19 mouse cellular contexts compared by ENCODE assay signal in the genomic region with DNA sequence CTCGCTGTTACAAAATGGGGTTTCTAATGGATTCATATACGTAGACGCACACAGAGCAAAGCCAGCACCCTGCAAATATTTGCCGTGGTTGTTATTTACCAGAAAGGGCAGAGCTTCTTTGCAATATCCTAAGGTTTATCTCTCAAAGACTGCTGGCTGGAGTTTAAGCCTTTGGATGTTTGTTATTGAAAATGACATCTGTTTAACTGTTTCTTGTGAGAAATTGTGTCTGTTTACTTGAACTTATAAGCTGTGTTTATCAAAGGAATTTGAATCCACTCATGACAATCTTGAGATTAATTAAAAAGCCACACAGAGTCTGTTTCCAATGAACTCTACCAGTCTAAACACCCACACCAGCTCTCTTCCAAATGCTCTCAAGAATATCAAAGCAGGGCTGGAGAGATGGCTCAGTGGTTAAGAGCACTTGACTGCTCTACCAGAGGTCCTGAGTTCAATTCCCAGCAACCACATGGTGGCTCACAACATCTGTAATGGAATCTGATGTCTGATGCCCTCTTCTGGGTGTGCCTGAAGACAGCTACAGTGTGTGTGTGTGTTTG. TPM values are rescaled to one million over a fixed set of nuclear protein-coding genes. Genes with fewer than 3 reads are reported as not detected.
A peak's percentile ranks its signal among the peaks of the same experiment; 100 is the strongest.
DNase-seq lines count a peak whose midpoint lies in the region; ATAC-seq lines count a peak whose summit lies in the region.
"Had no signal": no experiment of that assay in that cellular context is flagged by ENCODE, and none has a peak within 500 bp of the region (broad histone marks: within the 10 kb centered on the region; RNA-seq: fewer than 3 reads in every experiment).

No protein-coding gene starts in this region.

- H3K36me3 ChIP-seq in hindbrain, embryonic 13.5 days: no peaks in the 10 kb centered on the region
- no peaks in the 10 kb centered on the region for H3K36me3 ChIP-seq in hindbrain, embryonic 11.5 days (ENCODE audit: control insufficient read depth, insufficient read depth, low read length)
- H3K36me3 ChIP-seq in lung, embryonic 16.5 days (ENCODE audit: control insufficient read depth, insufficient read depth, low read length): no peaks in the 10 kb centered on the region
- H3K36me3 ChIP-seq in intestine, embryonic 15.5 days: no peaks in the 10 kb centered on the region
- H3K36me3 ChIP-seq in stomach, embryonic 14.5 days (ENCODE audit: control insufficient read depth, insufficient read depth, low read length): no peaks in the 10 kb centered on the region
- no peaks in the 10 kb centered on the region for H3K36me3 ChIP-seq in forebrain, embryonic 12.5 days (replicated peaks)
- H3K36me3 ChIP-seq: kidney, embryonic 15.5 days; limb, embryonic 10.5 days; liver, embryonic 13.5 days had no signal

- peaks cover 13% of the 10 kb centered on the region for H3K4me1 ChIP-seq in hindbrain, embryonic 13.5 days (replicated peaks)
- H3K4me1 ChIP-seq in hindbrain, embryonic 11.5 days (replicated peaks; ENCODE audit: control insufficient read depth, insufficient read depth, low read length): peaks cover 4% of the 10 kb centered on the region
- H3K4me1 ChIP-seq in lung, embryonic 16.5 days (replicated peaks; ENCODE audit: control insufficient read depth, insufficient read depth, low read length): peaks cover 9% of the 10 kb centered on the region; the same call in 1 of the 2 replicates
- H3K4me1 ChIP-seq in intestine, embryonic 15.5 days (replicated peaks): peaks cover 16% of the 10 kb centered on the region
- peaks cover 15% of the 10 kb centered on the region for H3K4me1 ChIP-seq in stomach, embryonic 14.5 days (ENCODE audit: control insufficient read depth, insufficient read depth, low read length)
- peaks cover 6% of the 10 kb centered on the region for H3K4me1 ChIP-seq in forebrain, embryonic 12.5 days
- H3K4me1 ChIP-seq: liver, embryonic 13.5 days had no signal

- H3K27ac ChIP-seq in hindbrain, embryonic 13.5 days: peak overlapping the region; percentile 42
- no peak overlapping the region for H3K27ac ChIP-seq in hindbrain, embryonic 11.5 days (ENCODE audit: low read depth, low read length)
- H3K27ac ChIP-seq in lung, embryonic 16.5 days (ENCODE audit: low read length): no peak overlapping the region
- 0 out of 2 replicates have a peak overlapping the region, but pooled peaks have one; percentile 22 for H3K27ac ChIP-seq in intestine, embryonic 15.5 days
- 0 out of 2 replicates have a peak overlapping the region, but pooled peaks have one; percentile 27 for H3K27ac ChIP-seq in stomach, embryonic 14.5 days (ENCODE audit: low read length)
- no peak overlapping the region for H3K27ac ChIP-seq in forebrain, embryonic 12.5 days
- H3K27ac ChIP-seq: kidney, embryonic 15.5 days; limb, embryonic 10.5 days; liver, embryonic 13.5 days; macrophage had no signal

- no peak for DNase-seq in hindbrain, embryonic 11.5 days (ENCODE audit: low spot score)
- no peak for DNase-seq in lung, postnatal 25 days (ENCODE audit: low spot score)
- DNase-seq: adrenal gland, adult 8-10 months; cerebellum, adult 11-12 months; heart, adult 18-20 months; liver, embryonic 13.5 days; right cerebral cortex, postnatal 4 days had no signal

- ATAC-seq in hindbrain, embryonic 13.5 days (ENCODE audit: low FRiP score): no peak
- no peak for ATAC-seq in hindbrain, embryonic 11.5 days (ENCODE audit: low FRiP score)
- ATAC-seq in lung, embryonic 16.5 days (ENCODE audit: low read depth): peak; percentile 65
- no peak; the same call in 1 of the 2 replicates for ATAC-seq in intestine, embryonic 15.5 days
- no peak for ATAC-seq in stomach, embryonic 14.5 days (ENCODE audit: insufficient number of reproducible peaks, insufficient read depth, low FRiP score, low read depth)
- no peak for ATAC-seq in forebrain, embryonic 12.5 days (ENCODE audit: low FRiP score)
- ATAC-seq: forebrain, embryonic 16.5 days had no signal

- H3K4me2 ChIP-seq in hindbrain, embryonic 13.5 days: 0 out of 2 replicates have a peak overlapping the region, but pooled peaks have one; percentile 18
- H3K4me2 ChIP-seq in hindbrain, embryonic 11.5 days (replicated peaks; ENCODE audit: low read depth, low read length): no peak overlapping the region
- H3K4me2 ChIP-seq in lung, embryonic 16.5 days (ENCODE audit: low read depth, low read length): peak overlapping the region; percentile 29; the same call in 1 of the 2 replicates
- peak overlapping the region; percentile 12 for H3K4me2 ChIP-seq in intestine, embryonic 15.5 days (replicated peaks)
- peak overlapping the region; percentile 21; the same call in 1 of the 2 replicates for H3K4me2 ChIP-seq in stomach, embryonic 14.5 days (replicated peaks; ENCODE audit: low read depth, low read length)
- no peak overlapping the region for H3K4me2 ChIP-seq in forebrain, embryonic 12.5 days
- H3K4me2 ChIP-seq: kidney, embryonic 15.5 days; liver, embryonic 13.5 days had no signal

- H3K9me3 ChIP-seq in hindbrain, embryonic 13.5 days: peaks cover 3% of the 10 kb centered on the region; the same call in 1 of the 2 replicates
- H3K9me3 ChIP-seq in hindbrain, embryonic 11.5 days (ENCODE audit: control insufficient read depth, low read length): no peaks in the 10 kb centered on the region
- no peaks in the 10 kb centered on the region for H3K9me3 ChIP-seq in lung, embryonic 16.5 days (ENCODE audit: control insufficient read depth, low read length)
- H3K9me3 ChIP-seq in intestine, embryonic 15.5 days: no peaks in the 10 kb centered on the region
- no peaks in the 10 kb centered on the region for H3K9me3 ChIP-seq in stomach, embryonic 14.5 days (ENCODE audit: control insufficient read depth, low read depth, low read length)
- H3K9me3 ChIP-seq in forebrain, embryonic 12.5 days: no peaks in the 10 kb centered on the region
- H3K9me3 ChIP-seq: kidney, embryonic 15.5 days; limb, embryonic 10.5 days; liver, embryonic 13.5 days had no signal

- H3K27me3 ChIP-seq in hindbrain, embryonic 13.5 days: no peaks in the 10 kb centered on the region
- H3K27me3 ChIP-seq in hindbrain, embryonic 11.5 days (ENCODE audit: control insufficient read depth, insufficient read depth, low read length): no peaks in the 10 kb centered on the region
- no peaks in the 10 kb centered on the region for H3K27me3 ChIP-seq in lung, embryonic 16.5 days (ENCODE audit: control insufficient read depth, insufficient read depth, low read depth, low read length)
- 0 out of 2 replicates have a peak, but pooled peaks cover 2% of the 10 kb centered on the region for H3K27me3 ChIP-seq in intestine, embryonic 15.5 days (replicated peaks)
- H3K27me3 ChIP-seq in stomach, embryonic 14.5 days (ENCODE audit: control insufficient read depth, insufficient read depth, low read length): no peaks in the 10 kb centered on the region
- peaks cover 11% of the 10 kb centered on the region for H3K27me3 ChIP-seq in forebrain, embryonic 12.5 days
- H3K27me3 ChIP-seq: kidney, embryonic 15.5 days had no signal

- H3K4me3 ChIP-seq in hindbrain, embryonic 13.5 days: no peak overlapping the region
- H3K4me3 ChIP-seq in hindbrain, embryonic 11.5 days (ENCODE audit: low read depth, low read length): no peak overlapping the region
- H3K4me3 ChIP-seq in lung, embryonic 16.5 days (ENCODE audit: low read length): no peak overlapping the region
- H3K4me3 ChIP-seq in intestine, embryonic 15.5 days (replicated peaks): no peak overlapping the region
- H3K4me3 ChIP-seq in stomach, embryonic 14.5 days (ENCODE audit: low read depth, low read length): no peak overlapping the region
- no peak overlapping the region for H3K4me3 ChIP-seq in forebrain, embryonic 12.5 days (replicated peaks)
- H3K4me3 ChIP-seq: kidney, embryonic 15.5 days; limb, embryonic 10.5 days; liver, embryonic 13.5 days had no signal

- 62% methylated on average over 4 of the region's 4 CpGs for WGBS in hindbrain, embryonic 13.5 days
- 86% methylated on average over 4 of the region's 4 CpGs for WGBS in hindbrain, embryonic 11.5 days
- 25% methylated on average over 4 of the region's 4 CpGs for WGBS in lung, embryonic 16.5 days
- WGBS in intestine, embryonic 15.5 days: 29% methylated on average over 4 of the region's 4 CpGs
- 29% methylated on average over 4 of the region's 4 CpGs for WGBS in stomach, embryonic 14.5 days
- 82% methylated on average over 4 of the region's 4 CpGs for WGBS in forebrain, embryonic 12.5 days

- no peak overlapping the region for H3K9ac ChIP-seq in hindbrain, embryonic 13.5 days
- no peak overlapping the region for H3K9ac ChIP-seq in hindbrain, embryonic 11.5 days (ENCODE audit: low read depth, low read length)
- no peak overlapping the region for H3K9ac ChIP-seq in lung, embryonic 16.5 days (ENCODE audit: low read length)
- H3K9ac ChIP-seq in intestine, embryonic 15.5 days: no peak overlapping the region
- no peak overlapping the region for H3K9ac ChIP-seq in stomach, embryonic 14.5 days (replicated peaks; ENCODE audit: low read depth, low read length)
- H3K9ac ChIP-seq in forebrain, embryonic 12.5 days: no peak overlapping the region
- H3K9ac ChIP-seq: kidney, embryonic 15.5 days; liver, embryonic 13.5 days had no signal

RNA-seq across cellular contexts. Expression of a gene that starts 35.5 kb away (rescaled TPM):
- not detected in 2 replicates for polyA plus RNA-seq in hindbrain, embryonic 13.5 days (2015; fragmentation: Nextera tagmentation; extraction: Ambion mirVana)
- not detected in 2 replicates for polyA plus RNA-seq in hindbrain, embryonic 11.5 days (2014; fragmentation: Nextera tagmentation; extraction: Ambion mirVana)
- polyA plus RNA-seq in lung, embryonic 16.5 days (2015; fragmentation: Nextera tagmentation; extraction: Ambion mirVana): not detected in 2 replicates
- not detected in 2 replicates for polyA plus RNA-seq in intestine, embryonic 15.5 days (2015; fragmentation: Nextera tagmentation; extraction: Ambion mirVana)
- not detected in 2 replicates for polyA plus RNA-seq in stomach, embryonic 14.5 days (2014; fragmentation: Nextera tagmentation; extraction: Ambion mirVana)
- polyA plus RNA-seq in forebrain, embryonic 12.5 days (2016; fragmentation: Nextera tagmentation; extraction: Ambion mirVana): not detected in 2 replicates
- polyA plus RNA-seq: embryonic facial prominence, embryonic 11.5 days; forebrain, embryonic 16.5 days; heart, postnatal 0 days; kidney, embryonic 15.5 days; limb, embryonic 10.5 days; liver, embryonic 13.5 days; macrophage; neural tube, embryonic 14.5 days had no signal

Comparison
In these comparisons a context has a peak if more than half of its experiments do, and no peak if none do; other contexts are left out.
1. H3K27ac ChIP-seq: peak in hindbrain, embryonic 13.5 days (single experiment), intestine, embryonic 15.5 days (single experiment) and stomach, embryonic 14.5 days (single experiment); none in hindbrain, embryonic 11.5 days (single experiment), lung, embryonic 16.5 days (single experiment) and forebrain, embryonic 12.5 days (single experiment).
2. H3K4me2 ChIP-seq: peak in hindbrain, embryonic 13.5 days (single experiment), lung, embryonic 16.5 days (single experiment), intestine, embryonic 15.5 days (single experiment) and stomach, embryonic 14.5 days (single experiment); none in hindbrain, embryonic 11.5 days (single experiment) and forebrain, embryonic 12.5 days (single experiment).